Mouse (Mus musculus): Measurements from ENCODE around the gene Il17rc. TPM values are rescaled to one million over a fixed set of nuclear protein-coding genes. Genes with fewer than 3 reads are reported as not detected.

Il17rc gene
- polyA plus RNA-seq (2017; shearing (Covaris generic)): 0.27 TPM

DNA sequence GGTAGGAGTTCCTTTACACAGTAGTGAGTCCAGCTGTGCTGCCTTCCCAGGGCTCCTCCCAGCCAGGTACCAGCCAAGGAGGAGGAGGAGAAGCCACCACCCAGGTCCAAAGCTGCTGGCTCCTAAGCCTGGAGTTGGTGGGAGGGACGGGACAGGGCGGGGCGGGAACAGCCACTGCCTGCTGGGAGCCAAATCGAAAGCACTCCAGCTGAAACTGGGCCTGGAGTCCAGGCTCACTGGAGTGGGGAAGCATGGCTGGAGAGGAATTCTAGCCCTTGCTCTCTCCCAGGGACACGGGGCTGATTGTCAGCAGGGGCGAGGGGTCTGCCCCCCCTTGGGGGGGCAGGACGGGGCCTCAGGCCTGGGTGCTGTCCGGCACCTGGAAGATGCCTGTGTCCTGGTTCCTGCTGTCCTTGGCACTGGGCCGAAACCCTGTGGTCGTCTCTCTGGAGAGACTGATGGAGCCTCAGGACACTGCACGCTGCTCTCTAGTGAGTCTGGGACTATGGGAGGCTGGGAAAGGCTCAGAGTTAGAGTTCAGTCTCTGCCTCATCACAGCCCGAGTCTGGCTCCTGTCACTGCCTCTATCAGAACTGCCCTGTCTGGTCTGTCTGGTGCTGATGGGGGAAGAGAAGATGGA, at the start of gene Il17rc:
Gene Il17rc, plus strand, starts transcription at position 131 of the 640 bp plus-strand sequence.

DNA sequence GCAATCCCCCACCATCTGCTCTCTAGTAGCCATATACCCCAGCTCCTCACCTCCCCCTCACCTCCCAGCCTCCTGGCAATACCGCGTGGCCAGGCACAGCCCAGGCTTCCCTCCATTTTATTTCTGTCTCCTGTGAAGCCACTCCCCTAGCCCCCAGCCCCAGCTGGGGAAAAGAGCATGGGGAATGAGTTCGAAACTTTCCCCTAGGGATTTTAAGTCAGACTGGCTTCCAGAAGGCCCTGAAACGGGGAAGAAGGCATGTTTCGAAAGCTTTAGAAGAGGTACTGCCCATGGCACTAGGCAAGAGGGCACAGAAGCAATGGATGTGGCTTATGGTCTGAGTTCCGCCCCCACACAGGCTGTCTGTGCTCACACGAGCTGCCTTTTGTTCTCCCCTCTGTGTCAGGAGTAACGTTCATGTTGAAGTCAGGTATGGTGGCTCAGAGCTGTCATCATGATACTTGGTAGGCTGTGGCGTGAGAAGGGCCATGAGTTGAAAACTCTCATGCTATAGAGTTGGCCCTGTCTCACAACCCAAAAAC, 35.5 kb upstream of the Il17rc start, which contains the start of gene Cidec:
Gene Cidec, minus strand, starts transcription at position 97 of the 542 bp plus-strand sequence.

GRCm38 (mm10) chr6:113442442-113443090, 28.7 kb upstream of the Il17rc start, which contains the start of gene Jagn1:
TSS of gene Jagn1 (plus strand) at chr6:113442569.

GRCm38 (mm10) chr6:113457952-113458534, 13.2 kb upstream of the Il17rc start, which contains the start of gene Il17re:
TSS of gene Il17re (plus strand) at chr6:113458484.

GRCm38 (mm10) chr6:113483100-113483615, 11.9 kb downstream of the Il17rc start, which contains the start of gene Creld1:
TSS of gene Creld1 (plus strand) at chr6:113483297.

DNA sequence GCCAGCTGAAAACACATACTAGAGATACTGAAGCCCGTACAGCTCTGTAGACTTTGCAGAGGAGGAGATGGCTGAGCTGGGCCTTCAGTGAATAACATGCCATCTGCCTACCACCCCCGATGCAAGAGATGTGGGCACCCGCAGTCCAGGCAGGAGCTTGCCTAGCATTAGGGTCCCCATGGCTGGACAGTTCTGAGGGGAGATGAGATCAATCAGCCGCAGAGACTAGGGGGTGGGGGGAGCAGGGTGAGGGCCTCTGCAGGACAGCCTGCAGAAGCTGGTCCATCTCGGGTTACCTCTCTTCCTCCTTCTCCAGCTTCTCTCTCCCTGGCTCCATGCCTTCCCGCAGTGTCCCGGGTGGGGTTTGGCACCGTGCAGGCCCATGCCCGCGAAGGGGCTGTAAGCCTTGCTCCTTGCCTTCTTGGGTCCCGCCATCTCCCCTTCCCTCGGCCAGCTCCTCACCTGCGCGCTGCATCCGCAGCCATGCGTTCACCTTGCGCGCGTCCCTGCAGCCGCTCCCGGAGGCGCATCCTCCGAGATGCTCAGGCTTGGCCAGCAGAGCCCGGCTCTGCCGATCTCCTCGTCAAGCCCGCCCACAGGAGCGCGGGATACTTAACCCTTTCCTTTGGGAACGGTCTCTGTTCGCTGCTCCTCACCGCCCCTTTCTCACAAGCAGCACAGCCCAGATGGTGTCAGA, 30.3 kb downstream of the Il17rc start, which contains the start of gene Prrt3:
Gene Prrt3, minus strand, starts transcription at position 544 of the 697 bp plus-strand sequence.

DNA sequence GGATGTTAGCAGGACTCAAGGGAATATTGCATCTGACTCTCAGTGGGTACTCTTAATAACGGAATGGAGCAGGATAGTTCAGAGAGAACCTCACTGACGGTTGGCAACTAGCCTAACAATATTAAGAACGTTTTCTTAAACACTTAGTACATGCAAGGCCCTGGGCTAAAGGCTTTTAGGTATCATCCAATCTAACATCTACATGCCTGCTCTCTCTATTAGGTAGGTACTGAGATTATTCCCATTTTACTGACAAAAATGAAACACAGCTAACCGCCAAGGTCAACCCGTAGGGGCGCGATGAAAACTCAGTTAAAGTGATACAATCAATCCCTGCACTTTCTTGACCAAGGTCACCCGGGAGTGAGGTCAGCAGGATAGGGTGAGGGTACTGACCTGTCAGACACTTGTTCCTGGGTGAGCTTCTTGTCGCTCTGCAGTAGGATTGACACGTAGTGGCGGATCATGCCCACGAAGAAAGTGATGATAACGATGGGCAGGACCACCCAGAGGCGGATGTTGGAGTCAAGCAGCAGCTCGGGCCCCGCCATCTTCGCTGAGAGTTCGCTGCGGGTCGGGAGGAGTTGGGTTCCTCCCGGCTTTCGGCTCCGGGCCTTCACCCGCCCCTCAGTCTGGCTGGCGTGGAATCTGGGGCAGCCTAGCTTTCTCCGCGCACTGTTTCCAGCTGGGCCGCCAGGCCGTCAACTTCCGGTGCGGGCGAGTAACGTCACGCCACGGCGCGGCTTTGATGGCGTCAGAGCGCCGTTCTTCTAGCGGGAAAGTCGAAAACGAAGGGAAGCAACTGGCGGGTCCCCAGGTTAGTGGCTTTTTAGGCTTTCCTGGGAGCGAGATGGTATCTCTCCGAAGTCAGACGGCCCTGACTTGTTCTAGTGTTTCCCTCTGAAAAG, 60.0 kb downstream of the Il17rc start, which contains the start of the genes Emc3 and Fancd2:
Gene Emc3, minus strand, starts transcription at position 721 of the 908 bp plus-strand sequence.
Gene Fancd2, plus strand, starts transcription at position 751 of the 908 bp plus-strand sequence.

Other genes with a start within 250 kb of the Il17rc start
- 56.2 TPM for gene Mtmr14, start 233.6 kb upstream of the Il17rc start, polyA plus RNA-seq (2017; shearing (Covaris generic))
- gene Cpne9, start 189.1 kb upstream of the Il17rc start, polyA plus RNA-seq (2017; shearing (Covaris generic)): not detected
- gene Brpf1, start 164.3 kb upstream of the Il17rc start, polyA plus RNA-seq (2017; shearing (Covaris generic)): 54.8 TPM
- 12.3 TPM for gene Ogg1, start 144.5 kb upstream of the Il17rc start, polyA plus RNA-seq (2017; shearing (Covaris generic))
- gene Camk1, start 127.4 kb upstream of the Il17rc start, polyA plus RNA-seq (2017; shearing (Covaris generic)): 5.9 TPM
- gene Tada3, start 93.5 kb upstream of the Il17rc start, polyA plus RNA-seq (2017; shearing (Covaris generic)): 70.9 TPM
- gene Arpc4, start 93.3 kb upstream of the Il17rc start, polyA plus RNA-seq (2017; shearing (Covaris generic)): 579 TPM
- gene Ttll3, start 82.2 kb upstream of the Il17rc start, polyA plus RNA-seq (2017; shearing (Covaris generic)): 16.4 TPM
- gene Rpusd3, start 52.1 kb upstream of the Il17rc start, polyA plus RNA-seq (2017; shearing (Covaris generic)): 18.0 TPM
- gene Cidec, start 35.7 kb upstream of the Il17rc start, polyA plus RNA-seq (2017; shearing (Covaris generic)): not detected
- 61.7 TPM for gene Jagn1, start 28.9 kb upstream of the Il17rc start, polyA plus RNA-seq (2017; shearing (Covaris generic))
- gene Il17re, start 12.9 kb upstream of the Il17rc start, polyA plus RNA-seq (2017; shearing (Covaris generic)): 0.29 TPM
- gene Creld1, start 11.9 kb downstream of the Il17rc start, polyA plus RNA-seq (2017; shearing (Covaris generic)): 13.0 TPM
- gene Prrt3, start 30.5 kb downstream of the Il17rc start, polyA plus RNA-seq (2017; shearing (Covaris generic)): 0.49 TPM
- gene Emc3, start 60.2 kb downstream of the Il17rc start, polyA plus RNA-seq (2017; shearing (Covaris generic)): 110 TPM
- gene Fancd2, start 60.3 kb downstream of the Il17rc start, polyA plus RNA-seq (2017; shearing (Covaris generic)): 3.7 TPM
- not detected for gene Fancd2os, start 129.3 kb downstream of the Il17rc start, polyA plus RNA-seq (2017; shearing (Covaris generic))
- 261 TPM for gene Brk1, start 133.3 kb downstream of the Il17rc start, polyA plus RNA-seq (2017; shearing (Covaris generic))
- gene Vhl, start 152.5 kb downstream of the Il17rc start, polyA plus RNA-seq (2017; shearing (Covaris generic)): 48.2 TPM
- 59.9 TPM for gene Irak2, start 167.0 kb downstream of the Il17rc start, polyA plus RNA-seq (2017; shearing (Covaris generic))
- gene Tatdn2, start 225.6 kb downstream of the Il17rc start, polyA plus RNA-seq (2017; shearing (Covaris generic)): 0.76 TPM
- not detected for gene Ghrl, start 248.5 kb downstream of the Il17rc start, polyA plus RNA-seq (2017; shearing (Covaris generic))